Mouse (Mus musculus) ES-E14 (cell line): ENCODE data around the gene Gm19935. TPM values are rescaled to one million over a fixed set of nuclear protein-coding genes. Genes with fewer than 3 reads are reported as not detected.
A peak's percentile ranks its signal among the peaks of the same experiment; 100 is the strongest.

Experiments
- DNase-seq: peaks from one replicate; pipeline ENCODE4 v3.0.0-alpha.2; 2013; ENCODE audit warnings: low read depth, low spot score
- H3K27ac ChIP-seq: 2 replicates; pipeline ENCODE4 v1.5.1; 2012; ENCODE audit warnings: low read depth, mild to moderate bottlenecking, low read length, moderate library complexity, mixed read lengths; ENCODE audit not compliant: poor library complexity, insufficient read depth, severe bottlenecking
- H3K36me3 ChIP-seq: 2 replicates; pipeline ENCODE4 v1.6.1; 2012; ENCODE audit warnings: mild to moderate bottlenecking, low read length, moderate library complexity, mixed read lengths; ENCODE audit not compliant: control insufficient read depth, poor library complexity, insufficient read depth, severe bottlenecking
- H3K4me1 ChIP-seq, 2 experiments: fragments of 150-350 bp in 1 of 2; sonication (generic) in 1 of 2; 2 replicates each; pipeline ENCODE4 v1.6.1; 2012; ENCODE audit warnings: low read length in 2 of 2, mild to moderate bottlenecking in 1 of 2, mixed read lengths in 1 of 2; ENCODE audit not compliant: control insufficient read depth in 2 of 2, insufficient read depth in 2 of 2, poor library complexity in 1 of 2
- H3K4me3 ChIP-seq, 2 experiments: fragments of 150-350 bp in 1 of 2; sonication (generic) in 1 of 2; 2 replicates each; pipeline ENCODE4 v1.5.1; 2012; ENCODE audit warnings: low read length in 2 of 2, low read depth in 1 of 2, mild to moderate bottlenecking in 1 of 2, mixed read lengths in 1 of 2; ENCODE audit not compliant: insufficient read depth in 1 of 2, poor library complexity in 1 of 2, severe bottlenecking in 1 of 2
- H3K9ac ChIP-seq: 2 replicates; pipeline ENCODE4 v1.6.1; 2012; ENCODE audit warnings: low read depth, mild to moderate bottlenecking, low read length, mixed read lengths; ENCODE audit not compliant: poor library complexity, insufficient read depth, severe bottlenecking
- H3K9me3 ChIP-seq: fragments of 150-350 bp; sonication (generic); 2 replicates; pipeline ENCODE4 v1.6.1; 2012; ENCODE audit warnings: low read depth, mild to moderate bottlenecking, low read length; ENCODE audit not compliant: control insufficient read depth, insufficient read depth
- CHD2 ChIP-seq: IDR thresholded peaks from 2 replicates; pipeline ENCODE4 v1.6.1; 2014; ENCODE audit warnings: mild to moderate bottlenecking, low read depth, low read length, inconsistent platforms
- HCFC1 ChIP-seq: IDR thresholded peaks from 2 replicates; pipeline ENCODE4 v1.6.1; 2012; ENCODE audit warnings: low read length, inconsistent platforms, borderline replicate concordance; ENCODE audit not compliant: insufficient read depth
- MAFK ChIP-seq: IDR thresholded peaks from 2 replicates; pipeline ENCODE4 v1.6.1; 2014; ENCODE audit warnings: mild to moderate bottlenecking, low read depth, low read length, inconsistent platforms; ENCODE audit not compliant: insufficient read depth
- ZC3H11A ChIP-seq: IDR thresholded peaks from 2 replicates; pipeline ENCODE4 v1.6.1; 2012; ENCODE audit warnings: low read depth, mild to moderate bottlenecking, inconsistent platforms, low read length, borderline replicate concordance
- ZNF384 ChIP-seq: IDR thresholded peaks from 2 replicates; pipeline ENCODE4 v1.6.1; 2012; ENCODE audit warnings: low read depth, low read length, inconsistent platforms
- in situ Hi-C, 2 experiments: fragments of 600-800 bp; cut with MboI; formaldehyde crosslinking; loops; one replicate each; pipeline ENCODE4 v1.15.1; 2025; ENCODE audit warnings: low sequenced_read_pairs in 2 of 2, inconsistent platforms in 1 of 2; ENCODE audit not compliant: unreplicated experiment in 2 of 2
- total RNA-seq: library from RNA; depleted of rRNA; stranded (reverse); fragments of 300-350 nt; gene quantifications from 2 replicates; pipeline ENCODE4 v1.2.3, GENCODE M21; 2012

Gene Gm19935
- total RNA-seq, 1 experiment, result 0.49 TPM

- H3K4me1 ChIP-seq, result peaks cover 3 to 17% of the 10 kb centered on the region in 2 experiments; a peak in 2 of 4 replicates
- DNase-seq, result no peak
- TF ChIP-seq CHD2 (no peak), HCFC1 (no peak), ZC3H11A (no peak), MAFK (no peak), ZNF384 (no peak)
- no peak overlapping the region; the same call in 1 of the 2 replicates for H3K9ac ChIP-seq
- peak overlapping the region; percentile 78; a peak in 2 of 4 replicates for H3K4me3 ChIP-seq
- H3K27ac ChIP-seq, result no peak overlapping the region; the same call in 1 of the 2 replicates
- peaks cover 3% of the 10 kb centered on the region; the same call in 1 of the 2 replicates for H3K36me3 ChIP-seq
- H3K9me3 ChIP-seq, result no peaks in the 10 kb centered on the region
- in situ Hi-C loops, result no loop called here
Measured at GRCm38 (mm10) chr8:90829825-90830224, 12.6 kb upstream of the Gm19935 start.

- Histone ChIP-seq H3K36me3 (peaks cover 3% of the 10 kb centered on the region; the same call in 1 of the 2 replicates), H3K4me1 (peaks cover 3 to 17% of the 10 kb centered on the region in 2 experiments; a peak in 2 of 4 replicates)
- DNase-seq, result no peak
Measured at GRCm38 (mm10) chr8:90828987-90829740, 12.0 kb upstream of the Gm19935 start.

GRCm38 (mm10) chr8:90828181-90828986, 11.2 kb upstream of the Gm19935 start, which contains the start of gene Chd9:
Gene Chd9, plus strand, starts transcription at chr8:90828352.
- peak; percentile 92 for DNase-seq
- TF ChIP-seq MAFK, result peak; percentile 5; the same call in 1 of the 2 replicates
- TF ChIP-seq CHD2, result no peak; the same call in 1 of the 2 replicates
- TF ChIP-seq ZC3H11A, result peak; percentile 90; the same call in 1 of the 2 replicates
- TF ChIP-seq HCFC1, result peak; percentile 58; the same call in 1 of the 2 replicates
- Histone ChIP-seq H3K9me3 (no peaks in the 10 kb centered on the region), H3K4me1 (peaks cover 0 to 13% of the 10 kb centered on the region in 2 experiments; a peak in 2 of 4 replicates), H3K9ac (peak within 1 kb of the TSS; percentile 75), H3K36me3 (no peaks in the 10 kb centered on the region), H3K27ac (peak within 1 kb of the TSS; percentile 97), H3K4me3 (peak within 1 kb of the TSS; percentile 78)
- in situ Hi-C loops, result no loop called here

More at GRCm38 (mm10) chr8:90828987-90829740, 12.0 kb upstream of the Gm19935 start:
- no peak for TF ChIP-seq CHD2
- no peak for TF ChIP-seq HCFC1
- no peak for TF ChIP-seq ZNF384
- TF ChIP-seq MAFK, result no peak
- TF ChIP-seq ZC3H11A, result no peak
- Histone ChIP-seq H3K9ac (peak overlapping the region; percentile 75), H3K27ac (peak overlapping the region; percentile 85), H3K9me3 (no peaks in the 10 kb centered on the region), H3K4me3 (peak overlapping the region; percentile 78)
- in situ Hi-C loops, result no loop called here

GRCm38 (mm10) chr8:90825459-90825871, 8.3 kb upstream of the Gm19935 start:
- Histone ChIP-seq H3K27ac (peak overlapping the region; percentile 83), H3K36me3 (no peaks in the 10 kb centered on the region), H3K9ac (peak overlapping the region; percentile 71), H3K4me3 (no peak overlapping the region), H3K4me1 (peaks cover 0 to 15% of the 10 kb centered on the region in 2 experiments; a peak in 2 of 4 replicates), H3K9me3 (no peaks in the 10 kb centered on the region)
- peak; percentile 54 for DNase-seq
- in situ Hi-C loops, result no loop called here
- TF ChIP-seq MAFK (peak; percentile 34; the same call in 1 of the 2 replicates), CHD2 (no peak)
